Mouse (Mus musculus): ENCODE data around the gene Etnk1.

- no peak for TF ChIP-seq EP300 (IDR thresholded peaks at IDR 0.05; ENCODE audit: insufficient read depth, low read depth, low read length)
- TF ChIP-seq POLR2A (IDR thresholded peaks at IDR 0.05; ENCODE audit: insufficient read depth, low read depth, low read length), result no peak
- no peak for TF ChIP-seq CTCF (IDR thresholded peaks at IDR 0.05)
These were observed 13.1 kb upstream of the Etnk1 start for GRCm38 (mm10) chr6:143153751-143154494.
